Mouse (Mus musculus) stomach, postnatal 0 days (tissue): ENCODE results near the gene Nlrp10. TPM values are rescaled to one million over a fixed set of nuclear protein-coding genes. Genes with fewer than 3 reads are reported as not detected.

Experiments
- ATAC-seq: fragments of 200-750 bp; cut with Nextera tagmentation; 2 replicates; pipeline ENCODE4 v1.8.0; 2017; ENCODE audit not compliant: low FRiP score, low TSS enrichment
- DNase-seq: peaks from one replicate; pipeline ENCODE4 v3.0.0-alpha.2; 2016; ENCODE audit warnings: low spot score
- H3K27ac ChIP-seq: fragments of 300-500 bp; sonication (generic); replicated peaks from 2 replicates; pipeline ENCODE4 v1.5.1; 2014; ENCODE audit warnings: mild to moderate bottlenecking, control low read depth
- H3K27me3 ChIP-seq: fragments of 300-500 bp; sonication (generic); 2 replicates; pipeline ENCODE4 v1.6.1; 2014; ENCODE audit warnings: low read length; ENCODE audit not compliant: control insufficient read depth, insufficient read depth
- H3K36me3 ChIP-seq: fragments of 300-500 bp; sonication (generic); 2 replicates; pipeline ENCODE4 v1.6.1; 2014; ENCODE audit warnings: low read length, mixed read lengths; ENCODE audit not compliant: control insufficient read depth, insufficient read depth
- H3K4me1 ChIP-seq: fragments of 300-500 bp; sonication (generic); replicated peaks from 2 replicates; pipeline ENCODE4 v1.6.1; 2014; ENCODE audit warnings: antibody characterized with exemption; ENCODE audit not compliant: control insufficient read depth, insufficient read depth
- H3K4me2 ChIP-seq: fragments of 300-500 bp; sonication (generic); replicated peaks from 2 replicates; pipeline ENCODE4 v1.6.1; 2014; ENCODE audit warnings: low read depth, mild to moderate bottlenecking, control low read depth, moderate library complexity
- H3K4me3 ChIP-seq: fragments of 300-500 bp; sonication (generic); 2 replicates; pipeline ENCODE4 v1.5.1; 2014; ENCODE audit warnings: low read depth, low read length, control low read depth
- H3K9ac ChIP-seq: fragments of 300-500 bp; sonication (generic); 2 replicates; pipeline ENCODE4 v1.6.1; 2014; ENCODE audit warnings: mild to moderate bottlenecking, low read length, control low read depth, mixed read lengths
- H3K9me3 ChIP-seq: fragments of 300-500 bp; sonication (generic); 2 replicates; pipeline ENCODE4 v1.6.1; 2016; ENCODE audit warnings: low read length; ENCODE audit not compliant: control insufficient read depth
- CTCF ChIP-seq: IDR thresholded peaks from 2 replicates; pipeline ENCODE4 v1.5.1; 2016; ENCODE audit warnings: antibody characterized with exemption, low read depth, mild to moderate bottlenecking, moderate library complexity
- EP300 ChIP-seq: optimal IDR thresholded peaks from 2 replicates; pipeline ENCODE3; 2016; ENCODE audit warnings: antibody characterized with exemption
- WGBS: fragments of 180-500 bp; shearing (Covaris S2); extraction: QIAGEN DNeasy Blood & Tissue Kit; methylation state at CpG from one replicate; pipeline ENCODE4 v1.1.7; 2014; 5-methylcytosine and 5-hydroxymethylcytosine counted together
- polyA plus RNA-seq: library from polyadenylated mRNA; unstranded; fragments of >200 nt; fragmentation: Nextera tagmentation; extraction: Ambion mirVana; gene quantifications from 2 replicates; pipeline ENCODE4 v1.2.1, GENCODE M21; 2015

Gene Nlrp10
- polyA plus RNA-seq, 1 experiment from 2014 or later: 12.6 TPM

DNA sequence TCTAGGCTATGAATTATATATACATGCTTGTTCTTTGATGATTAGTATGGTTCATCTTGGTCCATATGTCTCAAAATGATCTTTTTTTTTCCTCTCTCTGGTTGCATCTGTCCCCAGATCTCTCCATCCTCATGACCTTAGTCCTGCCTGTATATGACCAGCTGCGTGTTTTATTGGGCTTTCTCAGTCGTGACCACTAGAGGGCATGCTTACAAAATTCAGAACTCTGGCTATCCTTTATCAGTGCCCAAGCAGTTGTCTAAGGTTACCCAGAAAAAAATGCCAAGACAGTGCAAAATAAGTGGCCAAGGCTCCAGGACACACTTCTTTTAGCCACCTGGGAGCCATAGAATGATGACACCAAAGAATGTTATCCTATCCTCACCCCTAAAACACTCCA, 14.0 kb upstream of the Nlrp10 start:
- no peaks in the 10 kb centered on the region for H3K9me3 ChIP-seq
- TF ChIP-seq EP300 (no peak), CTCF (peak; percentile 81)
- peak; percentile 45 for DNase-seq
- H3K4me2 ChIP-seq: no peak overlapping the region
- H3K36me3 ChIP-seq: peaks cover 17% of the 10 kb centered on the region
- no peak overlapping the region for H3K27ac ChIP-seq
- no peaks in the 10 kb centered on the region for H3K4me1 ChIP-seq
- no peak overlapping the region for H3K4me3 ChIP-seq
- 7% methylated on average over 2 of the region's 2 CpGs for WGBS
- H3K9ac ChIP-seq: no peak overlapping the region
- 0 out of 2 replicates have a peak, but pooled peaks have one; percentile 35 for ATAC-seq
- no peaks in the 10 kb centered on the region for H3K27me3 ChIP-seq

DNA sequence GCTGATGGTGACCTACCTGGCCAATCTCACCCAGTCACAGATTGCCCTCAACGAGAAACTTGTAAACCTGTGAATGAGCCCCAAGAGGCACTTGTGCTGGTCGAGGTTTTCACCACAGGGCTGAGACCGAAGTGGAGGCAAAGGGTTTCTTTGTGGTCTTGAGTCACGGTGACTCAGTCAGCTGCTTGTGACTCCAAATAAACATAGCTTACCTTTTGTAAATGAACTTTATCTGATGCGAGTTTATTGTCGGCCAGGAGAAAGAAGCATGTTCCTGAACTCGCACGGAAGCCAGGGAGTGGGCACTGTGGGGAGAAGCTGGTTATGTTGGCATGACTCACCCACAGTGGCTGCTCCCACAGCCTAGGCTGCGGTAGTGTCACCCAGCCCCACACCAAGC, 11.5 kb upstream of the Nlrp10 start:
- peaks cover 24% of the 10 kb centered on the region for H3K36me3 ChIP-seq
- H3K9ac ChIP-seq: no peak overlapping the region
- no peaks in the 10 kb centered on the region for H3K27me3 ChIP-seq
- no peak overlapping the region for H3K4me3 ChIP-seq
- no peaks in the 10 kb centered on the region for H3K9me3 ChIP-seq
- 0 out of 2 replicates have a peak overlapping the region, but pooled peaks have one; percentile 8 for H3K27ac ChIP-seq
- H3K4me2 ChIP-seq: no peak overlapping the region
- ATAC-seq (peak; percentile 95), DNase-seq (peak; percentile 46)
- H3K4me1 ChIP-seq: no peaks in the 10 kb centered on the region
- TF ChIP-seq EP300: no peak
- no peak for TF ChIP-seq CTCF
- 74% methylated on average over 9 of the region's 9 CpGs for WGBS

DNA sequence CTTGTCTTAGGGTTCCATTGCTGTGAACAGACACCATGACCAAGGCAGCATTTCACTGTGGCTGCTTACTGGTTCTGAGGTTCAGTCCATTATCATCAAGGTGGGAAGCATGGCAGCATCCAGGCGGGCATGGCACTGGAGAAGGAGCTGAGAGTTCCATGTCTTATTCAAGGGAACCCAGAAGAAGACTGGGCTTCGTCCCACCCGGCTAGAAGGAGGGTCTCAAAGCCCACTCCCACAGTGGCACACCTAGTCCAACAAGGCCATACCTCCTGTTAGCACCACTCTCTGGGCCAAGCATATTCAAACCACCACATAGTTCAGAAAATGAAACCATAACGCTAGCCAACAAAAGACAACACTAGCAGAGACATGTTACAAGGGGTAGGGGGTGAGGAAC, 6.6 kb upstream of the Nlrp10 start:
- Histone ChIP-seq H3K36me3 (peaks cover 21% of the 10 kb centered on the region), H3K4me1 (peaks cover 5% of the 10 kb centered on the region), H3K4me2 (no peak overlapping the region), H3K9me3 (no peaks in the 10 kb centered on the region), H3K27ac (no peak overlapping the region), H3K4me3 (no peak overlapping the region), H3K9ac (no peak overlapping the region), H3K27me3 (no peaks in the 10 kb centered on the region)
- TF ChIP-seq EP300 (no peak), CTCF (no peak)
- WGBS: 89% methylated on average over 4 of the region's 4 CpGs
- ATAC-seq: no peak
- DNase-seq: no peak

DNA sequence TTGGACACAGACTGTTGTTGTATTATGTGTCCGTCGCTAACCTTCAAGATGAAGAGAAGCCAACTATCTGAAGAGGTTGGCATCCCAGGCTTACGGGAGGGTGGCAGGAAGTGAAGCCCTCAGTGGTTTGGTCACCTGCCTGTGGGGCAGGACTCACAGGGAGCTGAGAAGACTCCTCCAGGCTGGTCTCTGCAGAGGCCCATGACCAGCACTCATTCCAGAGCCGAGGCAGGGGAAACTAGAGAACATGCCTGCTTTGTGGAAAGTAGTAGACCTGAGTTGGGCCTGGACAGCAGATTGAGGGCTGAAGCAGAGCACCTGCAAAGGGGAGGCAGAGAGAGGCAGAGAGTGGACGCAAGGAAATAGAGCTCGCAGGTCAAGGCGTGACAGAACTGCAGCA, 5.4 kb upstream of the Nlrp10 start:
- no peak for DNase-seq
- Histone ChIP-seq H3K9ac (peak overlapping the region; percentile 96; the same call in 1 of the 2 replicates), H3K4me1 (peaks cover 5% of the 10 kb centered on the region), H3K27ac (no peak overlapping the region), H3K4me2 (peak overlapping the region; percentile 85), H3K9me3 (no peaks in the 10 kb centered on the region), H3K36me3 (peaks cover 10% of the 10 kb centered on the region), H3K27me3 (no peaks in the 10 kb centered on the region), H3K4me3 (peak overlapping the region; percentile 99)
- WGBS: 78% methylated on average over 7 of the region's 7 CpGs
- ATAC-seq: no peak
- TF ChIP-seq CTCF (no peak), EP300 (no peak)

DNA sequence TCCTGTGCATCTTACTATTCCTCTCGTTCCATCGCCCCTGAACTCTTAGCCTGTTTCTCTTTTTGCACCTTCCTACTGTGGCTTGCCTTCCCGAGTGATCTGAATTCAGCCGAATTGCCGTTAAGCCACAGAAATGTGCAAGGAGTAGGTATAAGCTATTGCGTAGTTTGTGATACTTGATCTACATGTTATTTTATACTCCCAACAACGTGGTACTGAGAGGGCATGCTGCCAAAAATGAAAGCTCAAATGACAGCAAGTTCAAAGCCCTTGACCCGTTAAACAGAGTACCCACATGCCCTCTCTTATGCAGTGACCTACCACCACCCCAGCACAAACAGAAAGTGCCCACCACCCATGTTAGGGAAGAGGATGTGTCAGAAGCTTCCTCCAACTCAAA, 4.9 kb upstream of the Nlrp10 start:
- 2% methylated on average over 8 of the region's 8 CpGs for WGBS

DNA sequence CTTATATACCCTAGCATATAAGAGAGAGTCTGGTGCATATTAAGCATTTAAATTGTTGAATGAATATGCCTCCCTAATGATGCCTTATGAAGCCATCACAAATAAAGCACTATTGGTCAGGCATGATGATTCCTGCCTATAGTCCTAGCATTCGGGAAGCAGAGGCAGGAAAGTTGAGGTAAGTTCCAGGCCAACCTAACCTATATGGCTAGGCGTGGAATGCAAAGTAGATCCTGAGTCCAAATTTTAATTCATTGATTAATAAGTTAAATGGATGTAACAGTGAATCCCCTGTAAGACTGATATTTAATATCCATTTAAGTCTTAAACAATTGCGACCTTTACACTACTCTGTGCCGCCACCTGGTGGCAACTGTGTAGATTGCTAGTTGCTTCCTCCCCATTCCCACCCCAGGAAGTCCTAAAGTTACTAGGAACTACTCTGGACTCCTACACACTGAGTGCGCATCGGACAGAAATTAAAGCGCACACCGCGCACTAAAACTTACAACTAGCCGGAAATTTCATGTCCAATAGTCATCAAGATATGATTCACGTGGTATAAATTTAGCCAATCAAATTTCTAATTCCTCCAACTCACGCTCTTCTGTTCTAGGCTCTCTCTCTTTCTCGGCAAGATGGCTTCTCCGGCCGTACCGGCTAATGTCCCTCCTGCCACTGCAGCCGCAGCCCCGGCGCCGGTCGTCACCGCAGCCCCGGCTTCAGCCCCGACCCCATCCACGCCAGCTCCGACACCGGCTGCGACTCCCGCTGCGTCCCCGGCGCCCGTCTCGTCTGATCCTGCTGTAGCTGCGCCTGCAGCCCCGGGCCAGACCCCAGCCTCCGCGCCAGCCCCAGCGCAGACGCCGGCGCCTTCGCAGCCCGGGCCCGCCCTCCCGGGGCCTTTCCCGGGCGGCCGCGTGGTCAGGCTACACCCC, 4.1 kb upstream of the Nlrp10 start, which contains the start of gene Eif3f:
Eif3f (plus strand) TSS at position 624 of the 938 bp plus-strand sequence.
- peak within 1 kb of the TSS; percentile 84 for H3K27ac ChIP-seq
- ATAC-seq (peak; percentile 99), DNase-seq (peak; percentile 93)
- no peaks in the 10 kb centered on the region for H3K27me3 ChIP-seq
- H3K9me3 ChIP-seq: no peaks in the 10 kb centered on the region
- WGBS: 1% methylated on average over 50 of the region's 50 CpGs
- peaks cover 5% of the 10 kb centered on the region for H3K4me1 ChIP-seq
- peak within 1 kb of the TSS; percentile 99 for H3K4me3 ChIP-seq
- peak within 1 kb of the TSS; percentile 96 for H3K9ac ChIP-seq
- H3K36me3 ChIP-seq: peaks cover 7% of the 10 kb centered on the region
- TF ChIP-seq CTCF (peak; percentile 96), EP300 (no peak)
- H3K4me2 ChIP-seq: peak within 1 kb of the TSS; percentile 85

More for the DNA sequence above, 4.9 kb upstream of the Nlrp10 start:
- H3K36me3 ChIP-seq: peaks cover 7% of the 10 kb centered on the region
- peak overlapping the region; percentile 84 for H3K27ac ChIP-seq
- TF ChIP-seq CTCF: no peak
- no peak for TF ChIP-seq EP300
- H3K9me3 ChIP-seq: no peaks in the 10 kb centered on the region
- peaks cover 5% of the 10 kb centered on the region for H3K4me1 ChIP-seq
- no peak for DNase-seq
- ATAC-seq: no peak
- peak overlapping the region; percentile 99 for H3K4me3 ChIP-seq
- peak overlapping the region; percentile 96 for H3K9ac ChIP-seq
- no peaks in the 10 kb centered on the region for H3K27me3 ChIP-seq
- peak overlapping the region; percentile 85 for H3K4me2 ChIP-seq
